Mouse (Mus musculus): ENCODE results near the gene Ints2. TPM values are rescaled to one million over a fixed set of nuclear protein-coding genes. Genes with fewer than 3 reads are reported as not detected.
A peak's percentile ranks its signal among the peaks of the same experiment; 100 is the strongest.
"Not testable (repeated sequence)": the region's sequence is repeated elsewhere in the genome, so short reads cannot be mapped to it uniquely, and the experiment has no call there.

Ints2 gene
- total and polyA plus RNA-seq, 2 experiments from 2014 or later: 11.9 to 25.9 TPM

DNA sequence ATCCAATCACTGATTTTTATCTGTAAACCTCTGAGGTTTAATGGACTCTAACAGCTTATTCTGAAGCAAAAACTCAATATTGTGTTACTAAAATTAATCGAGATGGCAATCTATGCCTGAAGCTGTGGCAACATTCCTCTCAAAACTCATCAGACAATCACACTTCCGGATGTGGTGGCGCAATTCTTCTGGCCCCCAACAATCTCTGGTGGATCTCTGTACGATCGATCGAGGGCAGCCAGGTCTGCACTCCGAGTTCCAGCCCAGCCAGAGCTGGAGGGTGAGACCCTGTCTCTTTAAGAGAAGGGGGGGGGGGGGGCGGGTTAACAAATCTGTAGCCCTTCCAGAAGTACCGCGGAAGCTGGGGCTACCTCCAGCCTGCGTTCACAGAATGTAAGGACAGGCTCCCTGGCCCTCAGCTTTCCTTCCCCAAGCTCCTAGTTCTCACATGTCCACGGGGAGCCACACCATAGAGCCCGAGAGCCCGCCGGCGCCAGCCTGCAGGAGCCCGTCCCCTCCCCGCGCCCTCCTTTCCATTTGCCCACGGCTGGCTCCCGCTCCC lies 56.8 kb downstream of the Ints2 start:
- DNase-seq (ENCODE audit: low spot score) (no peak), ATAC-seq (ENCODE audit: low FRiP score) (peak; percentile 76)
- WGBS: 2% methylated on average over 21 of the region's 21 CpGs
- Histone ChIP-seq H3K27me3 (ENCODE audit: insufficient read depth, low read length) (no peaks in the 10 kb centered on the region), H3K4me2 (ENCODE audit: low read depth, low read length, poor library complexity, severe bottlenecking) (peak overlapping the region; percentile 79), H3K4me1 (ENCODE audit: insufficient read depth, low read length) (0 out of 2 replicates have a peak, but pooled peaks cover 2% of the 10 kb centered on the region), H3K9me3 (ENCODE audit: low read length) (0 out of 2 replicates have a peak, but pooled peaks cover 4% of the 10 kb centered on the region), H3K9ac (replicated peaks; ENCODE audit: low read length, poor library complexity, severe bottlenecking) (0 out of 2 replicates have a peak overlapping the region, but pooled peaks have one; percentile 44), H3K36me3 (ENCODE audit: insufficient read depth, low read length) (0 out of 2 replicates have a peak, but pooled peaks cover 3% of the 10 kb centered on the region), H3K4me3 (ENCODE audit: low read depth, low read length) (peak overlapping the region; percentile 61), H3K27ac (ENCODE audit: low read depth, low read length) (0 out of 2 replicates have a peak overlapping the region, but pooled peaks have one; percentile 21)
- no peak for TF ChIP-seq CTCF (IDR thresholded peaks at IDR 0.05)

GRCm38 (mm10) chr11:86199733-86200132 lies 57.6 kb downstream of the Ints2 start:
- Histone ChIP-seq H3K4me1 (ENCODE audit: insufficient read depth, low read length) (0 out of 2 replicates have a peak, but pooled peaks cover 2% of the 10 kb centered on the region), H3K27ac (ENCODE audit: low read depth, low read length) (no peak overlapping the region), H3K9me3 (ENCODE audit: low read length) (no peaks in the 10 kb centered on the region), H3K27me3 (ENCODE audit: insufficient read depth, low read length) (no peaks in the 10 kb centered on the region), H3K9ac (replicated peaks; ENCODE audit: low read length, poor library complexity, severe bottlenecking) (no peak overlapping the region), H3K36me3 (ENCODE audit: insufficient read depth, low read length) (no peaks in the 10 kb centered on the region), H3K4me2 (ENCODE audit: low read depth, low read length, poor library complexity, severe bottlenecking) (no peak overlapping the region), H3K4me3 (ENCODE audit: low read depth, low read length) (no peak overlapping the region)
- DNase-seq (ENCODE audit: low spot score) (no peak), ATAC-seq (ENCODE audit: low FRiP score) (no peak)
- TF ChIP-seq CTCF (IDR thresholded peaks at IDR 0.05): no peak
- WGBS: 57% methylated on average over 4 of the region's 4 CpGs

DNA sequence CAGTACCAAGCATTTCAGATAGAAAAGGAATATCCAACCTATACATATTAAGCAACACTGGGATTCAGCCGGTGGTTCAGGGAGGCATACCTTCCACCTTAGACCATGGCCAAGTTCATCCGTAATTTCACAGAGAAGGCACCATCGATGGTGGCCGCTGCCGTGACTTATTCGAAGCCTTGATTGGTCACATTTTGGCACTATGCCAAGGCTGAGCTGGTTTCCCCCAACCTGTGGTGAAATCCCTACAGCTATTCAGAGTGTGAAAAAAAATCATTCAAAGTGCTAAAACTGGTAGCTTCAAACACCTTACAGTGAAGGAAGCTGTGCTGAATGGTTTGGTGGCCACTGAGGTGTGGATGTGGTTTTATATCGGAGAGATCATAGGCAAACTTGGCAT lies 72.2 kb downstream of the Ints2 start:
- not testable (repeated sequence) for H3K4me1 ChIP-seq (ENCODE audit: insufficient read depth, low read length); DNase-seq (ENCODE audit: low spot score); H3K27ac ChIP-seq (ENCODE audit: low read depth, low read length); H3K27me3 ChIP-seq (ENCODE audit: insufficient read depth, low read length); H3K36me3 ChIP-seq (ENCODE audit: insufficient read depth, low read length); ATAC-seq (ENCODE audit: low FRiP score); H3K4me3 ChIP-seq (ENCODE audit: low read depth, low read length); H3K9ac ChIP-seq (replicated peaks; ENCODE audit: low read length, poor library complexity, severe bottlenecking); H3K9me3 ChIP-seq (ENCODE audit: low read length); H3K4me2 ChIP-seq (ENCODE audit: low read depth, low read length, poor library complexity, severe bottlenecking)
- WGBS: 89% methylated on average over 7 of the region's 7 CpGs

GRCm38 (mm10) chr11:86175833-86176232 lies 81.5 kb downstream of the Ints2 start:
- no peak overlapping the region for H3K9ac ChIP-seq (replicated peaks; ENCODE audit: low read length, poor library complexity, severe bottlenecking)
- H3K9me3 ChIP-seq (ENCODE audit: low read length): no peaks in the 10 kb centered on the region
- no peak overlapping the region for H3K4me3 ChIP-seq (ENCODE audit: low read depth, low read length)
- no peaks in the 10 kb centered on the region for H3K27me3 ChIP-seq (ENCODE audit: insufficient read depth, low read length)
- no peak overlapping the region for H3K4me2 ChIP-seq (ENCODE audit: low read depth, low read length, poor library complexity, severe bottlenecking)
- ATAC-seq (ENCODE audit: low FRiP score) (no peak), DNase-seq (ENCODE audit: low spot score) (no peak)
- no peak for TF ChIP-seq CTCF (IDR thresholded peaks at IDR 0.05)
- WGBS: 91% methylated on average over 3 of the region's 3 CpGs
- H3K4me1 ChIP-seq (ENCODE audit: insufficient read depth, low read length): no peaks in the 10 kb centered on the region
- H3K27ac ChIP-seq (ENCODE audit: low read depth, low read length): no peak overlapping the region
- H3K36me3 ChIP-seq (ENCODE audit: insufficient read depth, low read length): no peaks in the 10 kb centered on the region

- ATAC-seq (ENCODE audit: low FRiP score): no peak
- 69% methylated on average over 2 of the region's 2 CpGs for WGBS
- TF ChIP-seq CTCF (IDR thresholded peaks at IDR 0.05): peak; percentile 81
Measured at GRCm38 (mm10) chr11:86174173-86174572, 83.2 kb downstream of the Ints2 start.

DNA sequence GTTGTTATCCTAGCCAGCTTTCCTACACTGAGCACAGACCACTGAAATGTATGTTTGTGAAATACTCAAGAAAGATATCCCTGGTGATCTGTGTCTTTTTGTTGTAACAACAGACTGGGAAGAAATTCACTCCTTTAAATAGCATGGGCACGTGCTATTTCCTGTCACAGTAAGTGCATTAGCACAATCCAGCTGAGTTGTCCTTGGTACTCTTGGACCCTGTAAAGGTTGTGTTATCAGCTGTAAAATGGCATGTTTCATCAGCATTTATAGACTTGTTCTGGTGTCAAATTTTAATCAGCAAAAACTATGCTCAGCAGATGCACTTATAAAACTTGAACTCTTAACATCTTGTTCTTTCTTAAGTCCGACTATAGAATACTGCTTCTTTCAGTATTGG lies 86.6 kb downstream of the Ints2 start:
- TF ChIP-seq CTCF (IDR thresholded peaks at IDR 0.05): no peak
- no peak for ATAC-seq (ENCODE audit: low FRiP score)
- H3K4me3 ChIP-seq (ENCODE audit: low read depth, low read length): no peak overlapping the region
- no peak for DNase-seq (ENCODE audit: low spot score)
- 87% methylated on average over 2 of the region's 2 CpGs for WGBS
- H3K9me3 ChIP-seq (ENCODE audit: low read length): no peaks in the 10 kb centered on the region
- H3K27me3 ChIP-seq (ENCODE audit: insufficient read depth, low read length): no peaks in the 10 kb centered on the region
- H3K36me3 ChIP-seq (ENCODE audit: insufficient read depth, low read length): no peaks in the 10 kb centered on the region
- no peak overlapping the region for H3K4me2 ChIP-seq (ENCODE audit: low read depth, low read length, poor library complexity, severe bottlenecking)
- H3K4me1 ChIP-seq (ENCODE audit: insufficient read depth, low read length): no peaks in the 10 kb centered on the region
- H3K27ac ChIP-seq (ENCODE audit: low read depth, low read length): no peak overlapping the region
- no peak overlapping the region for H3K9ac ChIP-seq (replicated peaks; ENCODE audit: low read length, poor library complexity, severe bottlenecking)

More at GRCm38 (mm10) chr11:86174173-86174572, 83.2 kb downstream of the Ints2 start:
- no peaks in the 10 kb centered on the region for H3K36me3 ChIP-seq (ENCODE audit: insufficient read depth, low read length)
- peak; percentile 65 for DNase-seq (ENCODE audit: low spot score)
- H3K27me3 ChIP-seq (ENCODE audit: insufficient read depth, low read length): no peaks in the 10 kb centered on the region
- no peak overlapping the region for H3K4me2 ChIP-seq (ENCODE audit: low read depth, low read length, poor library complexity, severe bottlenecking)
- no peak overlapping the region for H3K4me3 ChIP-seq (ENCODE audit: low read depth, low read length)
- H3K9me3 ChIP-seq (ENCODE audit: low read length): no peaks in the 10 kb centered on the region
- H3K9ac ChIP-seq (replicated peaks; ENCODE audit: low read length, poor library complexity, severe bottlenecking): no peak overlapping the region
- H3K27ac ChIP-seq (ENCODE audit: low read depth, low read length): no peak overlapping the region
- H3K4me1 ChIP-seq (ENCODE audit: insufficient read depth, low read length): no peaks in the 10 kb centered on the region

Other genes starting within 250 kb of the Ints2 start
- 0.28 and 0.38 TPM in 2 replicates for gene Brip1, start 56.4 kb downstream of the Ints2 start, total RNA-seq (2014; rRNA removed)
- 0.31 and 0.71 TPM in 2 replicates for gene Brip1, start 56.4 kb downstream of the Ints2 start, polyA plus RNA-seq (2015; fragmentation: Nextera tagmentation; extraction: Ambion mirVana)
- 52.9 and 56.5 TPM in 2 replicates for gene Med13, start 100.0 kb upstream of the Ints2 start, total RNA-seq (2014; rRNA removed)
- 4.2 and 5.1 TPM in 2 replicates for gene Med13, start 100.0 kb upstream of the Ints2 start, polyA plus RNA-seq (2015; fragmentation: Nextera tagmentation; extraction: Ambion mirVana)
- gene Rnft1, start 227.1 kb upstream of the Ints2 start, total RNA-seq (2014; rRNA removed): 6.2 and 9.3 TPM in 2 replicates
- 9.7 and 11.6 TPM in 2 replicates for gene Rnft1, start 227.1 kb upstream of the Ints2 start, polyA plus RNA-seq (2015; fragmentation: Nextera tagmentation; extraction: Ambion mirVana)

All from midbrain, postnatal 0 days (tissue).